Mouse (Mus musculus) cerebellum, adult 8-10 months (tissue): ENCODE data around the gene Gm5426.
A peak's percentile ranks its signal among the peaks of the same experiment; 100 is the strongest.
"Not testable (repeated sequence)": the region's sequence is repeated elsewhere in the genome, so short reads cannot be mapped to it uniquely, and the experiment has no call there.

ENCODE experiments used
- DNase-seq: peaks from one replicate; pipeline ENCODE4 v3.0.0; 2022

Gm5426 gene

GRCm38 (mm10) chr10:96136451-96136850 is at the start of gene Gm5426:
Gene Gm5426 (plus strand): TSS chr10:96136603.
- not testable (repeated sequence) for DNase-seq

- DNase-seq: no peak
Observed at GRCm38 (mm10) chr10:96089744-96090143, 46.7 kb upstream of the Gm5426 start.

- DNase-seq: peak; percentile 60
Observed at GRCm38 (mm10) chr10:96090388-96090787, 46.0 kb upstream of the Gm5426 start.

- no peak for DNase-seq
Observed at GRCm38 (mm10) chr10:96093890-96094531, 42.4 kb upstream of the Gm5426 start.

GRCm38 (mm10) chr10:96094559-96094958 is 41.8 kb upstream of the Gm5426 start:
- DNase-seq: no peak

DNA sequence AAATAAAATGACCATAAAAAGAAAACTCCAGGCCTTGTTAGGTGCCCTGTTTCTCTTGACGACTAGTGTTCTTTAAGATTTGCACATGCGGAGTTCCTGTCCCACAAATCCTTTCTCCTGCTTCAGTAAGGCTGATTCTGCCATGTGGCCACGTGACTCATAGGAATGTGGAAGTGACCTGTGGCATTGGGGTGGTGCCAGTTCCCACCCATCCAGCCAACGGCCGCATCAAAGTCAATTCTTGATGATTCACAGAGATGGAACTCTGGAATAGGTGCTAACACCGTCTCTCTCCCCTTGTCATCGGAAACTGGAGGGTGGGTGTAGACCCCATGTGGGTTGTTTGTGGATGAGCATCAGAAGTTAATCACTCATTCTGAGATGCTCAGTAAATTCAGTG is 39.7 kb upstream of the Gm5426 start:
- no peak for DNase-seq

- no peak for DNase-seq
Observed at GRCm38 (mm10) chr10:96101035-96101434, 35.4 kb upstream of the Gm5426 start.

GRCm38 (mm10) chr10:96104158-96104557 is 32.2 kb upstream of the Gm5426 start:
- no peak for DNase-seq

GRCm38 (mm10) chr10:96104624-96105023 is 31.8 kb upstream of the Gm5426 start:
- DNase-seq: no peak

DNA sequence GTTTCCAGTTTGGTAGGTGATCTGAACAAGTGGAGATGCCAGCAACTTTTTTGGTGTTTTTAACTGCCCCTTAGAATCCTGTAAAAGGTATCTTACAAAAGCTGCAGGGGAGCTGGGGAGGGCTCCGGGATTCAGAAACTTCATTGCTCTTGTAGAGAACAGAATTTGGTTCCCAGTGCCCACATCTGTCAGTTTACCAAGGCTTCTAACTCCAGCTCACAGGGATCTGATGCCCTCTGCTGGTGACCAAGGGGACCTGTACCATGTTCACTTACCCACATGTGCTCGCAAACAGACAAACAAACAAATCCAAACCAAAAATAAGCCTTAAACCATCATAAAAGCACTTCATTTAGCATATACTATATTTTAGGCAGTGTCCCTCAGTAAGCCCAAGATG is 31.3 kb upstream of the Gm5426 start:
- no peak for DNase-seq

GRCm38 (mm10) chr10:96106972-96107720 is 29.3 kb upstream of the Gm5426 start:
- no peak for DNase-seq

DNA sequence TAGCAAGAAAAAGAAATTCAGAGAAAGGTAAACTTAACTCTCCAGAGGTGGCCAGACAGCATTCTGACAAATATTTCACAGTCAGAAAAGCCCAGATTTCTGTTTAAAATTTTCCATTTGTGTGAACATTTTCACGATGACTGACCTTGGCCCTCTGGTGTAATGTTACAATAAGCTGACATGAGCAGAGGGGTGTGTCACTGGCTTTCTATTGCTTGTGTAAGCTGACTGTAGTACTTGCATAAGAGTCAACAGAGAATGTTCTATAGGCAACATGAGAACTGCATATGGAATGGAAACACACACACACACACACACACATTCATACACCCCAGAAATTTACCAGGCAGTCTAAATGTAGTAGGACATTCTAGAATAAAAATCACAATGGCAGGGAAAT is 28.6 kb upstream of the Gm5426 start:
- DNase-seq: no peak

GRCm38 (mm10) chr10:96115325-96115724 is 21.1 kb upstream of the Gm5426 start:
- DNase-seq: no peak

DNA sequence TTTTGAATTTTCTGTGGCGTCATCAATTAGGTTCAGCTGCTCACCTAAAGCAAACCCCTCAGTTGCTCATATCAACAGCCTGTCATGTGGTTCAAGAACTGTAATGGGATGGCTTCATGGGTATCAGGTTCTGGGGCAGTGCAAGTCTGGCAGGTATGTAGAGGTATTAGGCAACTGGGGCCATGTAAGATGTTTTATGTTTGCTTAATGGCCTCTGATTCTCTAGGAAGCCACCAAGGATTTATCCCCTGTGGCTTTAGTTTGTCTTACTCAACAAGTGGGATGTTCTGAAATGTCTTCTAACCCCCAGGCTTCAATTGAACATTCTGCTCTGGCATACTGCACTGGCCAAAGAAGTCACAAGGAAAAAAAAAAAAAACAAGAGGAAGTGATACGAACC is 15.6 kb upstream of the Gm5426 start:
- DNase-seq: no peak

GRCm38 (mm10) chr10:96121249-96122010 is 15.0 kb upstream of the Gm5426 start:
- no peak for DNase-seq

DNA sequence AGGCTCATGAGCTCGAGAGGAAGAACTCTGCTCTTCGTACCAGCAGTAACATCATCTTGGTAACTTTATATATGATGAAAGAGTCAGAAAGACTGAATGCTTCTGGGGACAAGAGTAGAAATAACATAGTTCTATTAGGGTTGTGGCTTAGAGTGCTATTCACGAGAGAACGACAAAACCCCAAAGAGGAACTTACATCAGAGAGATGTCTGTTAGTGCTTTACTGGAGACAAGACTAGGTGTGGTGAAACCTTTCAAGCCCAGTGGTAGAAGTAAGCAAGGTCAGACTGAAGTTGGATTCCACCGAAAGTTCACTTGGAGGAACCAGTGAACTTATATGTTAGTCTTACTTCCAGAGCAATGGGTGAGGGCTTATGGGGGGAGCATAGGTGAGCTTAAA is 12.5 kb upstream of the Gm5426 start:
- DNase-seq: no peak

DNA sequence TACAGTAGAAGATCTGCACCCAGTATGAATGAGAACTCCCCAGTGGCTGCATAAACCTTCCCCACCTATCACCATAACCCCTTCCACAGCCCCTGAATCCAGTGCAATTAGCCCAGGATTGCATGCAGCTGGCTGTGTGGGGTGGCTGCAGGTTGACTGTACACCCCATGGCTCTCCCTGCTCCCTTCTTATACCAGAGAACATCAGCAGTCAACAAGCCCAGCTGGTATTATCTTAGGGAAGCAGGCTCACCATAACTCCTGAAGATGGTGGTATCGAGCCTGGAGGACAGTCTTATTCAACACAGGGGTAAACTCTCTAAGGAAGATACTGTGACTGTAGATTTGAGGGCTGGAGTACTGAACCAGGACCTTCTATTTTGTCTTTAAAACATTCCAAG is 12.1 kb upstream of the Gm5426 start:
- no peak for DNase-seq

DNA sequence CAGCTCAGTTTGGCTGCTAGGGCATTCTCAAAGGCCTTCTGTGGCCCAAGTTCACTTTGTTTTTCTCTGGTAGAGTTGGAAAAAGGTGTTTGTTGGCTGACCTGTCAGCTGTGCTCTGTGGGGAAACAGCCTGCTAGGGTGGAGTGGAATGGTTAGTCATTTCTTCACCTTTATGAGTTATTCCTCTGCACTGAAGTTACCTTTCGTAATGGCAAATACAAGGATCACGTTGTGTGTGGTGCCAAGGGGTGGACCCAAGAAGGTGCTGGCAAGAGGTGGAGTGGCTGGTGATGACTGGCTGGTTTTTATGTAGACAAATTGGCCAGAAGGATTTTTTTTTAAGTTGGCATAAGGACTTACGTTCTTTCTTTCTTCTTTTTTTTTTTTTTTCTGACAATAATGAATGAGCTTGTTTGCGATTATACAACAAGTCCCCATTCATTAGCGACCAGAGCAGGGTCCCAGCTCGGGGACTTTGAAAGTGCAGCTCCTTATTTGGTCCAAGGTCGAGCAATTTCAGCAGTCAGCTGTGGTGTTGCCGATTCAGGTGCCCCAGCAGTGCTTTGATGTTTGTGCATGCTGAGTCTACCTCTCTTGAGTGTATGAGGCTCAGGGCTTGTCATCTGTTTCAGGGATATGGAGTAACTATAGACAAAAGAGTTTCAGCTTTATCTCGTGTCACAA is 10.5 kb upstream of the Gm5426 start:
- DNase-seq: no peak

GRCm38 (mm10) chr10:96129213-96129612 is 7.2 kb upstream of the Gm5426 start:
- no peak for DNase-seq

- no peak for DNase-seq
Observed at GRCm38 (mm10) chr10:96130406-96130805, 6.0 kb upstream of the Gm5426 start.

GRCm38 (mm10) chr10:96131112-96131511 is 5.3 kb upstream of the Gm5426 start:
- no peak for DNase-seq

- DNase-seq: peak; percentile 55
Observed at GRCm38 (mm10) chr10:96132161-96132560, 4.2 kb upstream of the Gm5426 start.

GRCm38 (mm10) chr10:96138585-96138984 is 2.2 kb downstream of the Gm5426 start:
- DNase-seq: no peak
